Mouse (Mus musculus) lung, embryonic 14.5 days (tissue): ENCODE measurements around the gene Msto1. TPM values are rescaled to one million over a fixed set of nuclear protein-coding genes. Genes with fewer than 3 reads are reported as not detected.

Source experiments
- ATAC-seq: fragments of 200-750 bp; cut with Nextera tagmentation; 2 replicates; pipeline ENCODE4 v1.8.0; 2017; ENCODE audit warnings: mild to moderate bottlenecking, moderate TSS enrichment, moderate library complexity; ENCODE audit not compliant: insufficient read depth
- DNase-seq: peaks from one replicate; pipeline ENCODE4 v3.0.0-alpha.2; 2015
- H3K27ac ChIP-seq: fragments of 300-500 bp; sonication (generic); 2 replicates; pipeline ENCODE4 v1.5.1; 2014; ENCODE audit warnings: low read depth, mild to moderate bottlenecking, moderate library complexity
- H3K27me3 ChIP-seq: fragments of 300-500 bp; sonication (generic); 2 replicates; pipeline ENCODE4 v1.6.1; 2014; ENCODE audit warnings: low read length, control low read depth; ENCODE audit not compliant: insufficient read depth
- H3K36me3 ChIP-seq: fragments of 300-500 bp; sonication (generic); 2 replicates; pipeline ENCODE4 v1.6.1; 2014; ENCODE audit warnings: control low read depth; ENCODE audit not compliant: insufficient read depth
- H3K4me1 ChIP-seq: fragments of 300-500 bp; sonication (generic); 2 replicates; pipeline ENCODE4 v1.6.1; 2014; ENCODE audit warnings: antibody characterized with exemption, control low read depth; ENCODE audit not compliant: insufficient read depth
- H3K4me2 ChIP-seq: fragments of 300-500 bp; sonication (generic); 2 replicates; pipeline ENCODE4 v1.6.1; 2014; ENCODE audit warnings: mild to moderate bottlenecking
- H3K4me3 ChIP-seq: fragments of 300-500 bp; sonication (generic); 2 replicates; pipeline ENCODE4 v1.5.1; 2014; ENCODE audit warnings: low read depth, low read length
- H3K9ac ChIP-seq: fragments of 300-500 bp; sonication (generic); 2 replicates; pipeline ENCODE4 v1.6.1; 2014
- H3K9me3 ChIP-seq: fragments of 300-500 bp; sonication (generic); 2 replicates; pipeline ENCODE4 v1.6.1; 2016; ENCODE audit warnings: low read depth, low read length, control low read depth
- CTCF ChIP-seq: IDR thresholded peaks from 2 replicates; pipeline ENCODE4 v1.5.1; 2016; ENCODE audit warnings: antibody characterized with exemption, low read depth
- WGBS: fragments of 180-500 bp; shearing (Covaris S2); extraction: QIAGEN DNeasy Blood & Tissue Kit; methylation state at CpG from one replicate; pipeline ENCODE4 v1.1.7; 2014; 5-methylcytosine and 5-hydroxymethylcytosine counted together
- polyA plus RNA-seq: library from polyadenylated mRNA; unstranded; fragments of >200 nt; fragmentation: Nextera tagmentation; extraction: Ambion mirVana; gene quantifications from 2 replicates; pipeline ENCODE4 v1.2.1, GENCODE M21; 2014

Msto1 gene
- polyA plus RNA-seq, 1 experiment from 2014 or later: 51.4 TPM

- TF ChIP-seq CTCF: peak; percentile 34
- Histone ChIP-seq H3K9ac (peak overlapping the region; percentile 98), H3K27me3 (no peaks in the 10 kb centered on the region), H3K4me2 (peak overlapping the region; percentile 81), H3K27ac (peak overlapping the region; percentile 99), H3K36me3 (no peaks in the 10 kb centered on the region), H3K9me3 (no peaks in the 10 kb centered on the region), H3K4me1 (peaks cover 15% of the 10 kb centered on the region; the same call in 1 of the 2 replicates), H3K4me3 (peak overlapping the region; percentile 86)
- DNase-seq: peak; percentile 94
- WGBS: under 1% methylated on average over 71 of the region's 92 CpGs
- ATAC-seq: peak; percentile 96
Measured at GRCm38 (mm10) chr3:88949786-88950575, 36.2 kb upstream of the Msto1 start.

GRCm38 (mm10) chr3:88944109-88944508 is 30.3 kb upstream of the Msto1 start:
- TF ChIP-seq CTCF: no peak
- Histone ChIP-seq H3K4me3 (no peak overlapping the region), H3K4me1 (peaks cover 14% of the 10 kb centered on the region; the same call in 1 of the 2 replicates), H3K27ac (no peak overlapping the region), H3K36me3 (peaks cover 28% of the 10 kb centered on the region), H3K27me3 (no peaks in the 10 kb centered on the region), H3K9me3 (no peaks in the 10 kb centered on the region), H3K4me2 (no peak overlapping the region), H3K9ac (no peak overlapping the region)
- no peak for ATAC-seq
- DNase-seq: no peak
- whole genome bisulfite sequencing: 90% methylated on average over 4 of the region's 4 CpGs

GRCm38 (mm10) chr3:88942316-88942880 is 28.6 kb upstream of the Msto1 start:
- WGBS: 89% methylated on average over 10 of the region's 10 CpGs
- Histone ChIP-seq H3K4me3 (no peak overlapping the region), H3K4me1 (no peaks in the 10 kb centered on the region), H3K27me3 (no peaks in the 10 kb centered on the region), H3K36me3 (peaks cover 43% of the 10 kb centered on the region), H3K27ac (no peak overlapping the region), H3K9me3 (no peaks in the 10 kb centered on the region), H3K9ac (no peak overlapping the region), H3K4me2 (no peak overlapping the region)
- no peak for DNase-seq
- ATAC-seq: no peak
- no peak for TF ChIP-seq CTCF

- no peak overlapping the region for H3K27ac ChIP-seq
- no peaks in the 10 kb centered on the region for H3K27me3 ChIP-seq
- peak; percentile 88 for DNase-seq
- no peaks in the 10 kb centered on the region for H3K9me3 ChIP-seq
- TF ChIP-seq CTCF: peak; percentile 63
- no peak for ATAC-seq
- H3K36me3 ChIP-seq: peaks cover 68% of the 10 kb centered on the region
- H3K4me2 ChIP-seq: no peak overlapping the region
- no peak overlapping the region for H3K4me3 ChIP-seq
- H3K4me1 ChIP-seq: no peaks in the 10 kb centered on the region
- WGBS: 75% methylated on average over 3 of the region's 3 CpGs
- H3K9ac ChIP-seq: no peak overlapping the region
Measured at GRCm38 (mm10) chr3:88939749-88940148, 25.9 kb upstream of the Msto1 start.

- Histone ChIP-seq H3K4me2 (no peak overlapping the region), H3K9ac (no peak overlapping the region), H3K9me3 (no peaks in the 10 kb centered on the region), H3K4me3 (no peak overlapping the region), H3K4me1 (no peaks in the 10 kb centered on the region), H3K27me3 (no peaks in the 10 kb centered on the region), H3K36me3 (peaks cover 74% of the 10 kb centered on the region), H3K27ac (no peak overlapping the region)
- no peak for DNase-seq
- no peak for TF ChIP-seq CTCF
- ATAC-seq: no peak
- WGBS: 87% methylated on average over 10 of the region's 10 CpGs
Measured at GRCm38 (mm10) chr3:88939071-88939470, 25.3 kb upstream of the Msto1 start.

GRCm38 (mm10) chr3:88929501-88929900 is 15.7 kb upstream of the Msto1 start:
- no peak for ATAC-seq

GRCm38 (mm10) chr3:88925651-88926050 is 11.9 kb upstream of the Msto1 start:
- H3K4me3 ChIP-seq: no peak overlapping the region
- H3K9me3 ChIP-seq: no peaks in the 10 kb centered on the region
- TF ChIP-seq CTCF: peak; percentile 9; the same call in 1 of the 2 replicates
- WGBS: 82% methylated on average over 2 of the region's 2 CpGs
- no peaks in the 10 kb centered on the region for H3K27me3 ChIP-seq
- no peak overlapping the region for H3K27ac ChIP-seq
- ATAC-seq: no peak
- no peaks in the 10 kb centered on the region for H3K4me1 ChIP-seq
- no peak overlapping the region for H3K4me2 ChIP-seq
- H3K36me3 ChIP-seq: peaks cover 97% of the 10 kb centered on the region
- DNase-seq: no peak
- H3K9ac ChIP-seq: no peak overlapping the region

More at GRCm38 (mm10) chr3:88929501-88929900, 15.7 kb upstream of the Msto1 start:
- H3K27me3 ChIP-seq: no peaks in the 10 kb centered on the region
- no peak overlapping the region for H3K4me3 ChIP-seq
- H3K4me1 ChIP-seq: no peaks in the 10 kb centered on the region
- no peak for DNase-seq
- no peak overlapping the region for H3K4me2 ChIP-seq
- WGBS: 76% methylated on average over 3 of the region's 3 CpGs
- no peak for TF ChIP-seq CTCF
- H3K27ac ChIP-seq: no peak overlapping the region
- peaks cover 89% of the 10 kb centered on the region for H3K36me3 ChIP-seq
- no peaks in the 10 kb centered on the region for H3K9me3 ChIP-seq
- H3K9ac ChIP-seq: no peak overlapping the region
